Mouse (Mus musculus) neural tube, embryonic 14.5 days (tissue): ENCODE data around the gene Reck. TPM values are rescaled to one million over a fixed set of nuclear protein-coding genes. Genes with fewer than 3 reads are reported as not detected.

ENCODE experiments used
- ATAC-seq: fragments of 200-750 bp; cut with Nextera tagmentation; 2 replicates; pipeline ENCODE4 v1.8.0; 2017; ENCODE audit warnings: low read depth, mild to moderate bottlenecking, moderate TSS enrichment, moderate library complexity
- H3K27ac ChIP-seq: fragments of 300-500 bp; sonication (generic); 2 replicates; pipeline ENCODE4 v1.5.1; 2014; ENCODE audit warnings: low read depth, mild to moderate bottlenecking, control low read depth, low read length, moderate library complexity, mixed read lengths
- H3K27me3 ChIP-seq: fragments of 300-500 bp; sonication (generic); 2 replicates; pipeline ENCODE4 v1.6.1; 2014; ENCODE audit warnings: low read length; ENCODE audit not compliant: control insufficient read depth, insufficient read depth
- H3K36me3 ChIP-seq: fragments of 300-500 bp; sonication (generic); 2 replicates; pipeline ENCODE4 v1.6.1; 2014; ENCODE audit warnings: low read length, mixed read lengths; ENCODE audit not compliant: control insufficient read depth, insufficient read depth
- H3K4me1 ChIP-seq: fragments of 300-500 bp; sonication (generic); 2 replicates; pipeline ENCODE4 v1.6.1; 2014; ENCODE audit warnings: low read length; ENCODE audit not compliant: control insufficient read depth, insufficient read depth
- H3K4me2 ChIP-seq: fragments of 300-500 bp; sonication (generic); 2 replicates; pipeline ENCODE4 v1.6.1; 2014; ENCODE audit warnings: mild to moderate bottlenecking, low read depth, low read length, control low read depth
- H3K4me3 ChIP-seq: fragments of 300-500 bp; sonication (generic); 2 replicates; pipeline ENCODE4 v1.5.1; 2014; ENCODE audit warnings: low read depth, low read length, control low read depth, mixed read lengths
- H3K9ac ChIP-seq: fragments of 300-500 bp; sonication (generic); replicated peaks from 2 replicates; pipeline ENCODE4 v1.6.1; 2014; ENCODE audit warnings: low read depth, mild to moderate bottlenecking, control low read depth, low read length, mixed read lengths
- H3K9me3 ChIP-seq: fragments of 300-500 bp; sonication (generic); 2 replicates; pipeline ENCODE4 v1.6.1; 2016; ENCODE audit warnings: low read length; ENCODE audit not compliant: control insufficient read depth
- WGBS: fragments of 180-500 bp; shearing (Covaris S2); extraction: QIAGEN DNeasy Blood & Tissue Kit; methylation state at CpG from one replicate; pipeline ENCODE4 v1.1.7; 2014; 5-methylcytosine and 5-hydroxymethylcytosine counted together
- polyA plus RNA-seq: library from polyadenylated mRNA; unstranded; fragments of >200 nt; fragmentation: Nextera tagmentation; extraction: Ambion mirVana; gene quantifications from 2 replicates; pipeline ENCODE4 v1.2.1, GENCODE M21; 2014

Reck gene
- polyA plus RNA-seq, 1 experiment from 2014 or later, result 6.3 TPM

DNA sequence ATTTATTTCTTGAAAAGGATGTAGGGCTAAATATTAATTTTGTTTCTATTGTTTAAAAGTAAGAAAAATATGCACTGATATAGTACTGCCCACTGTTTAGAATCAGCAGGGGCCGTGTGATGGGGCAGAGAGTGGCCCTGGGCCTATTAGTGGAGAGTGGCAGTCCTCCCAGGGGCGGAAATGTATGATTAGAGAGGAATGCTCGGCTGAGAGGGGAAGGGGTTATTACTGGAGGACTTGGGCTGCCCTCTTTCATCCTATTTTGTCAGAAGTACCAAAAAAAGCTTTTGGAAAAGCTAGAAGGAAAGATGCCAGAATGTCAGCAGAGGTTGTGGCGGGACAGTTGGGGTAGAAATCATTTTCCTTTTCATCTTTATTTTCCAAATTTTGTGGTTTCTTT is 8.9 kb downstream of the Reck start:
- no peak overlapping the region for H3K4me3 ChIP-seq
- H3K4me1 ChIP-seq, result 0 out of 2 replicates have a peak, but pooled peaks cover 3% of the 10 kb centered on the region
- ATAC-seq, result no peak
- 45% methylated on average over 4 of the region's 4 CpGs for WGBS
- H3K27me3 ChIP-seq, result no peaks in the 10 kb centered on the region
- H3K9ac ChIP-seq, result no peak overlapping the region
- H3K36me3 ChIP-seq, result no peaks in the 10 kb centered on the region
- no peak overlapping the region for H3K4me2 ChIP-seq
- H3K27ac ChIP-seq, result no peak overlapping the region
- no peaks in the 10 kb centered on the region for H3K9me3 ChIP-seq

DNA sequence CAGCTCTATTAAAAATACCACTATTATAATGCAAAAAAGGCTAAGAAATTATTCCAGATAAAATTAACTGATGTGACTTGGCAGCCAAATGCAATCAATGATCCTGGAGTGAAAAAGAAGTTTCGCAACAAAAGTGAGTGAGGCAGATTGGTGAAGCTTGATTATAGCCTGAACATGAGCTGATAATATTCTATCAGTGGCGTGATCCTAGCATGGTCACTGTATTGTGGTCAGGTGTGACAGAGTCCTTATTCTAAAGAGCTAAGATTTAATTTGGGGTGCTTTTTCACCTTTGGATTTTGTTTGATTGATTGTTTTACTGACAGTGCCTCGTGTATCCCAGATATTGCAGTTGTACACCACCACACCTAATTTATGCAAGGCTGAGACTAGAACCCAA is 15.9 kb downstream of the Reck start:
- no peak overlapping the region for H3K9ac ChIP-seq
- H3K36me3 ChIP-seq, result no peaks in the 10 kb centered on the region
- H3K27me3 ChIP-seq, result no peaks in the 10 kb centered on the region
- H3K4me1 ChIP-seq, result no peaks in the 10 kb centered on the region
- WGBS, result 91% methylated on average over 3 of the region's 3 CpGs
- ATAC-seq, result no peak
- H3K27ac ChIP-seq, result no peak overlapping the region
- no peak overlapping the region for H3K4me3 ChIP-seq
- no peaks in the 10 kb centered on the region for H3K9me3 ChIP-seq
- no peak overlapping the region for H3K4me2 ChIP-seq

DNA sequence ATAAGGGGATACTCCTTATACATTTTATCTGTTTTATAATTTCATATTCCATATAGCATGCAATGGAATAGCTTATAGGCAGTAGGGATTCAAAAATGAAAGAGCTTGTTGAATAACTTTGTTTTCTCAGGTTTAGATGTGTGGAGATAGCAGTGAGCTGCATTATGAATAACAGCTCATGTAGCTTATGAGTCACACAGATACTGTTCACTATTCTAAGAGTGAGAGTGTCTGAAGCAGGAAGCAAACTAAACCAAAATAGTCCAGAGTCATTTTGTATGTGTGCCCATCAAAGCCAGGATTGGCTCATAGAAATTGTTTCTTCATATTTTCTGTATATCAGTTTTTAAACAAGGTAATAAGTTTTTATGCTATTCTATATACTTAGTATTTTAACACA is 21.9 kb downstream of the Reck start:
- ATAC-seq, result no peak
- H3K4me3 ChIP-seq, result no peak overlapping the region
- H3K27me3 ChIP-seq, result no peaks in the 10 kb centered on the region
- H3K4me1 ChIP-seq, result no peaks in the 10 kb centered on the region
- peaks cover 14% of the 10 kb centered on the region for H3K36me3 ChIP-seq
- H3K9me3 ChIP-seq, result no peaks in the 10 kb centered on the region
- no peak overlapping the region for H3K4me2 ChIP-seq
- H3K9ac ChIP-seq, result no peak overlapping the region
- H3K27ac ChIP-seq, result no peak overlapping the region

DNA sequence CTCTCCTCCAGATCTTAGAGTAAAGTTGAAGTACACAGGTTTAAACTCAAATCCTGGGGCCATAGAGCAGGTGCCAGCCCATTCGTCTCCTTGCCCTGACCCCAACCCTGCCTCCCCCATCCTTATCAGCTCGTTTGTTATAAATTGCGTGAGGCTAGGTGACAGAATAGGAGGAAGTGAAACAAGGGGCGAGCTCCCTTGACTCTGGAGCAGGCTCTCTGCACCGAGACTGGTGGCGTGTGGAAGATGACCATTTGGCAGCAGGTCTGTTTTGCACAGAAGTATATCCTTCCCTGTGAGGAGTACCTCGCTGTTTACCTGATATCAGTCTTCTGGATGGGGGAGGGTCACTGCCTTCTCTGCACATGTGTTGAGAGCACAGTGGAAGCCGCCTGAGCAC is 23.9 kb downstream of the Reck start:
- H3K9me3 ChIP-seq, result no peaks in the 10 kb centered on the region
- no peak overlapping the region for H3K27ac ChIP-seq
- H3K9ac ChIP-seq, result no peak overlapping the region
- no peak for ATAC-seq
- no peak overlapping the region for H3K4me3 ChIP-seq
- no peaks in the 10 kb centered on the region for H3K27me3 ChIP-seq
- H3K4me1 ChIP-seq, result no peaks in the 10 kb centered on the region
- WGBS, result 81% methylated on average over 8 of the region's 8 CpGs
- no peak overlapping the region for H3K4me2 ChIP-seq
- H3K36me3 ChIP-seq, result peaks cover 17% of the 10 kb centered on the region

DNA sequence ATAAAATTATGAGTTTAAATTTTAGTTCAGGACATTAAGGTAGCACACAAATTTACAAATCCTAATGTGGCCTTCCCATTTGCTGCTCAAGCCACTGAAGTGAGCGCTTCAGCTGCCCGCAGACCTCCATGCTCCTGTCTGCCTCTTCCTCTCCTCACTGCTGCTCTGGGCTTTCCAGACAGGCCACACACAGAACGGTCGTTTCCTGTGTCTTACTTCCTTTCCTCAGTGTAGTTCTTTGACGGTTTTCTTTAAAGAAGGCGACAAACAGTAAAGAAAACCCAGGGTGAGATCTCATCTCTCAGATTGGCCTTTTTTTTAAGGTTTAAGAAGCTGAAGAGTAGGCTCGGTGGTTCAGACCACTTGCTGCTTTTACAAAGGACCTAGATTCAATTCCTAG is 28.4 kb downstream of the Reck start:
- no peak overlapping the region for H3K9ac ChIP-seq
- no peaks in the 10 kb centered on the region for H3K27me3 ChIP-seq
- no peak overlapping the region for H3K4me3 ChIP-seq
- no peak overlapping the region for H3K27ac ChIP-seq
- no peak overlapping the region for H3K4me2 ChIP-seq
- H3K36me3 ChIP-seq, result peaks cover 20% of the 10 kb centered on the region
- WGBS, result 81% methylated on average over 7 of the region's 7 CpGs
- no peak for ATAC-seq
- no peaks in the 10 kb centered on the region for H3K4me1 ChIP-seq
- H3K9me3 ChIP-seq, result no peaks in the 10 kb centered on the region

DNA sequence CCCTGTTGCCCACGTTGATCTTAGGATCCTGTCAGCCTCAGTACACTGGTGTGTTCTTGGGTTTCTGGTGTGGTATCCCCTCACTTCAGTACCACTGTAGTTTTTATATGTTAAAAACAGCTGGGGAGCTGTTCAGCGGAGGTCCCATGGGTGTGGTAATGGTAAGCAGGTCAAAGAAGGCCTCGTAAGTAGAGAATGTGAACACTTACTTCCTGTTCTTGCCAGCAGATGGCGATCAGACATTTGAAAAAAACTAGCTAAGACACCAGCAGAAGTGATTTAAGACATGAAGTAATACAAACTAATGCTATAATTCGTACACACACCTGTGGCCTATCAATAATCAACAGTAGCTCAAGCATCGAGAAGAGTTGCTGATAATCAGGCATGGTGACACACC is 31.1 kb downstream of the Reck start:
- Histone ChIP-seq H3K36me3 (peaks cover 17% of the 10 kb centered on the region), H3K4me3 (no peak overlapping the region), H3K9me3 (no peaks in the 10 kb centered on the region), H3K27ac (no peak overlapping the region), H3K9ac (no peak overlapping the region), H3K27me3 (no peaks in the 10 kb centered on the region), H3K4me2 (no peak overlapping the region), H3K4me1 (no peaks in the 10 kb centered on the region)
- 24% methylated on average over 6 of the region's 6 CpGs for WGBS
- no peak for ATAC-seq

DNA sequence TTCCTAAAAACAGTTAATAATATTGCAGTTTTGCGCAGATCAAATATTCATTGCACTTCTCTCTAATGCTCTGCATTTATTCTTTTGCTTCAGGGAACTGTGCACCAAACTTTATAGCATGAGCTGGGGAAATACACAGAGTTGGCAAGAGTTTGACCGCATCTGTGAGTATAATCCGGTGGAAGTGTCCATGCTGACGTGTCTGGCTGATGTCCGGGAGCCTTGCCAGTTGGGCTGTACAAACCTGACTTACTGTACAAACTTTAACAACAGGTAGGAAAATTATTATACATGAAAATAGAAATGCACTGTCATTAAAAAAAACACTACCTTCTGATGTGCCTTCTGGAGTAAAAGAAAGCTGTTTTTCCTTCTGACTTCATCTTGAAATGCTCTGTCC is 42.9 kb downstream of the Reck start:
- Histone ChIP-seq H3K4me1 (no peaks in the 10 kb centered on the region), H3K9ac (no peak overlapping the region), H3K27me3 (no peaks in the 10 kb centered on the region), H3K27ac (no peak overlapping the region), H3K36me3 (0 out of 2 replicates have a peak, but pooled peaks cover 4% of the 10 kb centered on the region), H3K9me3 (no peaks in the 10 kb centered on the region), H3K4me2 (no peak overlapping the region), H3K4me3 (no peak overlapping the region)
- no peak for ATAC-seq
- WGBS, result 96% methylated on average over 5 of the region's 5 CpGs

DNA sequence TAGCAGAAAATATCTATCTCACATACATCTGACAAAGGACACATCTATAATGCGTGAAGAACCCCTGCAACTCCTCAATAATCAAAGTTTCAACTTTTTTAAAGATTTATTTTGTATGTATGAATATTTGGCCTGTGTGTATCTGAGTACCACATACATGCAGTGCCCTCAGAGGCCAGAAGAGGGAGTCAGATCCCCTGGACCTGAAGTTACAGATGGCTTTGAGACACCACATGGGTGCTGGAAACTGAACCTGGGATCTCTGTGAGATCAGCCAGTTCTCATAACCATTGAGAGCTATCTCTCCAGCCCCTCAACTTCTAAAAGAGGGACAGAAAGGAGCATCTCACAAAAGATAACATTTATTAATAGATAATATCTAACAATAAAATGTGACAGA is 45.3 kb downstream of the Reck start:
- Histone ChIP-seq H3K4me2 (no peak overlapping the region), H3K9ac (no peak overlapping the region), H3K4me1 (no peaks in the 10 kb centered on the region), H3K36me3 (0 out of 2 replicates have a peak, but pooled peaks cover 4% of the 10 kb centered on the region), H3K27me3 (no peaks in the 10 kb centered on the region), H3K9me3 (no peaks in the 10 kb centered on the region), H3K4me3 (no peak overlapping the region), H3K27ac (no peak overlapping the region)
- no peak for ATAC-seq
- 98% methylated on average over 1 of the region's 1 CpGs for WGBS

DNA sequence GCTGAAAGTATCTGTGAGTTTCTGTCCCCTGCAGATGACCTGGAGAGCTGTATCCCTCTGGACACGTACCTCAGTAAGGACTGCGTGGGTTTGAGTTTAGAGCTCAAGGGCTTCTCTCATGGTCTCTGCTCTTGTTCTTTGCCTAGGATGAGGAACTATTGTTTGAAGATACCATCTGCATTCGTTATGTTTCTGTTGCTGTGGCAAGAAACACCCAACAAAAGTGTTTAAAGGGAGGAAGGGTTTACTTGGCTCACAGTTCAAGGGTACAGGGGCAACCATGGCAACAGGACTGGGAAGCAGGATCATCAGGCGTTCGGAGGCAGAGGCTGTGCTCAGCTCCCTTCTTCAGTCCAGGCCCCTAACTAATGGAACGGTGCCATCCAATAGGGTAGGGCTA is 49.8 kb downstream of the Reck start:
- WGBS, result 81% methylated on average over 6 of the region's 6 CpGs
- H3K36me3 ChIP-seq, result peaks cover 25% of the 10 kb centered on the region; the same call in 1 of the 2 replicates
- no peak for ATAC-seq
- no peaks in the 10 kb centered on the region for H3K9me3 ChIP-seq
- H3K9ac ChIP-seq, result no peak overlapping the region
- H3K4me3 ChIP-seq, result no peak overlapping the region
- no peak overlapping the region for H3K27ac ChIP-seq
- H3K27me3 ChIP-seq, result no peaks in the 10 kb centered on the region
- H3K4me2 ChIP-seq, result no peak overlapping the region
- no peaks in the 10 kb centered on the region for H3K4me1 ChIP-seq

DNA sequence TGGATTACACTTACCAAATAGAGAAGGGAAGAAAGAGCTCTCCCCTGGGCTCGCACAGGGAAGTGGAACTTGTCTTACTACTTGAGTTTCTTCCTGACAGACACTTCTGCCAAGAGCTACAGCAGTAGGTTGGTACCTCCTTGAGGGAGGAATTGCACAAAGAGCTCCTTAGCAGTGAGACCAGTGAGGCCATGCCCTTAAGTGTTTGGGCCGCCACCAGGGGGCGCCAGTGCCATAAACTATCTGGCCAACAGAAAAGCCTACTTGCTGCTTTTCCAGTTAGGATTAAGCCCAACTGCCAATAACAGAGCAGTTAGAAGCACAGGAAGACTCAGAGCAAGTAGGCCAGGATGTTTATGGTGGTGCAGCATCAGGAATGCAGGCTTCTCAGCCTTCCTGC is 50.4 kb downstream of the Reck start:
- Histone ChIP-seq H3K9me3 (no peaks in the 10 kb centered on the region), H3K27me3 (no peaks in the 10 kb centered on the region)
- peak; percentile 74 for ATAC-seq

More for the DNA sequence above, 50.4 kb downstream of the Reck start:
- Histone ChIP-seq H3K27ac (no peak overlapping the region), H3K9ac (no peak overlapping the region), H3K4me1 (no peaks in the 10 kb centered on the region), H3K36me3 (peaks cover 32% of the 10 kb centered on the region; the same call in 1 of the 2 replicates), H3K4me3 (no peak overlapping the region), H3K4me2 (no peak overlapping the region)
- 20% methylated on average over 3 of the region's 3 CpGs for WGBS
